Mouse (Mus musculus): Measurements from ENCODE around the gene Ankrd11. TPM values are rescaled to one million over a fixed set of nuclear protein-coding genes. Genes with fewer than 3 reads are reported as not detected.

The Ankrd11 gene
- polyA plus RNA-seq, 1 experiment from 2014 or later, result 59.6 TPM

DNA sequence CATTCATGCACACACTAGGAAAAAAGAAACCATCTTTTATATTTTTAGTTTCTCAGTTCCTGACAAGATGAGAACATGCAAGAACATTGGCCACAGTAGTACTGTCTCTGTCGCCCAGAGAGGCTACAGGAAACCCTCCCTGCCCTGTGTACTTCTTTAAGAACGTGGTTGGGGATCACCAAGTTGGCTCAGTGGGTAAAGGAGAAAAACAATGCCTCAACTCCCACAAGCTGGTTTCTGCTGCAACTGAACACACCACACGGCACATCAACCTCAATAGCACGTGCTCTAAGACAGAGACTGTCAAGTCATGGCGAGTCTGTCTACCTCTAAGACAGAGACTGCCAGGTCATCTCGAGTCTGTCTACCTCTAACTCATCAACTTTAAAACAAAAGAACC, 89.0 kb downstream of the Ankrd11 start:
- Histone ChIP-seq H3K27me3 (no peaks in the 10 kb centered on the region), H3K4me1 (peaks cover 21% of the 10 kb centered on the region; the same call in 1 of the 2 replicates), H3K9ac (no peak overlapping the region), H3K9me3 (no peaks in the 10 kb centered on the region), H3K4me3 (no peak overlapping the region), H3K27ac (no peak overlapping the region), H3K36me3 (no peaks in the 10 kb centered on the region), H3K4me2 (no peak overlapping the region)
- no peak for ATAC-seq (ENCODE audit: borderline replicate concordance, extremely low read depth, low FRiP score, low TSS enrichment)
- 80% methylated on average over 6 of the region's 6 CpGs for WGBS

DNA sequence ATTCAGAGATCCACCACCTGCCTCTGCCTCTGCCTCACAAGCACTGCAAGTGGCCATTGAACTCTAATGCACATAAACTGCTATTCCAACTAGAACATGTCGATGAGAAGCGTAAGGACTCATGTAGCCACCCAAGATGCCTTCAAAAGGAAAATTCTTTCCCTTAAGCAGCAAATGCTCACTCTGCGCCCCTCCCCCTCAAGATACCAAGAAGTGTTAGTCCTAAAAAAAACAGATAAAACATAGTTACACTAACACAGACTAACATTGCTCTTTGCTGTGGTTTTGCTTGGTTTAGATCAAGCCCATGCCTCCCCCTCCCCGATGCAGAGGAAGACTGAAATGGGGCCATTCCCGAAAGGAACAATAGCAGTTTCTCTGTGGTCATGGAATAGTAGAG, 90.6 kb downstream of the Ankrd11 start:
- Histone ChIP-seq H3K27me3 (no peaks in the 10 kb centered on the region), H3K4me3 (no peak overlapping the region), H3K9me3 (no peaks in the 10 kb centered on the region), H3K4me2 (no peak overlapping the region), H3K27ac (no peak overlapping the region), H3K4me1 (peaks cover 21% of the 10 kb centered on the region; the same call in 1 of the 2 replicates), H3K36me3 (no peaks in the 10 kb centered on the region), H3K9ac (no peak overlapping the region)
- 74% methylated on average over 5 of the region's 5 CpGs for WGBS
- no peak for ATAC-seq (ENCODE audit: borderline replicate concordance, extremely low read depth, low FRiP score, low TSS enrichment)

DNA sequence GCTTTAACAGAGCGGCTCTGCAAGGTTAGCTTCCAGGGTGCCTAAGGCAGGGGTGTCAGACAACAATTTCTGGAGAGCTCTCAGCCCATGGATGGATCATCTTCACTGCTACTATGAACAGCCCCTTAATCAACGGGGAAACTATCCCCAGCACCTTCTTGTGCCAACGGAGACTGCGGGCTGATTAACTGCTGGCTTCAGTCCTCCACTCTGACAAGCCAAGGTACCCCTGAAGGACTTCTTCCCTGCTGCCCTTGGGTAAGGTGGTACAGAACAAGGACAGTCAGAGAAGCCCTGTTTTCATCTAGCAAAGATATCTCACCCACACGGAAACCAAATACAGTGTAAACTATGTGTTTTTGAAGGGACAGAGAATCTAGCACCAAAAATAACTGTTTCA, 92.4 kb downstream of the Ankrd11 start:
- no peak overlapping the region for H3K9ac ChIP-seq
- 62% methylated on average over 5 of the region's 5 CpGs for WGBS
- H3K4me1 ChIP-seq, result peaks cover 16% of the 10 kb centered on the region; the same call in 1 of the 2 replicates

DNA sequence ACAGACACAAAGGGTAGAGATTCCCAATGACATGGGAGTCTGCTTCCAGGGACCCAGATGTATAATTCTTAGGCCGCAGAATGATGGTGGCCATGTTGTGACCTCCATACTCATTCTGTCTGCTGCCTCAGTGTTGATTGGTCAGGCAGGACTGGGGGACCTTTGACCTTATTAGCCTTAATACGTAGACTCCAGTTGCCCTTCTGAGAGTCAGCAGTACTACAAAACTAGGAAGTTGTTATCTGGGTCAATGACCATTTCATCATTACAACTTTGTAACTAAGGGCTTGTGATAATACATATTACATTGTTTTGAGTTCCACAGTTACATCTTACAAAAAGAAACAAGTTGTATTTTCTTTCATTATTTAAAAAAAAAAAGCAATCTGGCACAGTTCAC, 96.3 kb downstream of the Ankrd11 start:
- no peak overlapping the region for H3K4me2 ChIP-seq
- no peaks in the 10 kb centered on the region for H3K9me3 ChIP-seq
- H3K27me3 ChIP-seq, result no peaks in the 10 kb centered on the region
- ATAC-seq (ENCODE audit: borderline replicate concordance, extremely low read depth, low FRiP score, low TSS enrichment), result no peak
- H3K4me3 ChIP-seq, result no peak overlapping the region
- 68% methylated on average over 2 of the region's 2 CpGs for WGBS
- H3K9ac ChIP-seq, result no peak overlapping the region
- peaks cover 10% of the 10 kb centered on the region; the same call in 1 of the 2 replicates for H3K4me1 ChIP-seq
- no peak overlapping the region for H3K27ac ChIP-seq
- H3K36me3 ChIP-seq, result no peaks in the 10 kb centered on the region

More for the DNA sequence above, 92.4 kb downstream of the Ankrd11 start:
- Histone ChIP-seq H3K4me2 (no peak overlapping the region), H3K4me3 (no peak overlapping the region), H3K27me3 (no peaks in the 10 kb centered on the region), H3K9me3 (no peaks in the 10 kb centered on the region), H3K27ac (no peak overlapping the region), H3K36me3 (no peaks in the 10 kb centered on the region)
- ATAC-seq (ENCODE audit: borderline replicate concordance, extremely low read depth, low FRiP score, low TSS enrichment), result no peak

DNA sequence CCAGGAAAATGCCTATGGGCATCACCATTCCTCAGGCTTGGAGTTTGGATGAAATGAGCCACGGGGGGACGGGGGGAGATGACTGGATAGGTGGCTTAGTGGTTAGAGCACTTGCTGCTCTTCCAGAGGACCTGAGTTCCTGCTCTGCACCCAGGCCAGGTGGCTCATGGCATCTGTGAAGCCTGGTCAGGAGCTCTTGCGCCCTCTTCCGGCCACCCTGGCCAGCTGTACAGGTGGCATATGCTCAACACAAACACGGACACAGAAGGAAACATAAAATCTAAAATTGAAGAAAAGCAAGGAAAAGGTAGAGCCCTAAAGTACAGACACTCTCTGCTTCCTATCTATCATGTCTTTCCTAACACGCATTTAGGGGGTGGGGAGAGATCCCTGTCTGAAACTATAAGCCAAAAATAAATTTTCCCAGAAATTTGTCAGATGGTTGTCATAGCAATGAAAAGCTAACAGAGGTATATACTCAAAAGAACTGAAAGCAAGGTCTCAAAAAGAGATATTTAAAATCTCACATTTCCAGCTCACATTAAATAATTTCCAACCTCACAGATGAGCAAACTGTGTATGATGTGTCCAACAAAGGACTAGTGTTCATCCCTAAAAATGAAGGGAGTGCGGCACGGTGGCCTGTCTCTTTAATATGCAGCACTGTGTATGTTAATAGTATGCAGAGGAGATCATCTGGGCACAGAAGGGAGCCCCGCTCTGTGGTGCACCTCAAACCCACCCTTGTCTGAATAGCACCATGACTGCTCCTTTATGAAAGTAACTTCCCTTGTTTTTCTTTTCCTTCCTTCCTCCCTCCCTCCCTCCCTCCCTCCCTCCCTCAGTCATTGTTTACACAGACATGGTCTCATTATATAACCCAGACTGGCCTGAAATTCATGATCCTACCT, 99.0 kb downstream of the Ankrd11 start:
- no peak for ATAC-seq (ENCODE audit: borderline replicate concordance, extremely low read depth, low FRiP score, low TSS enrichment)

DNA sequence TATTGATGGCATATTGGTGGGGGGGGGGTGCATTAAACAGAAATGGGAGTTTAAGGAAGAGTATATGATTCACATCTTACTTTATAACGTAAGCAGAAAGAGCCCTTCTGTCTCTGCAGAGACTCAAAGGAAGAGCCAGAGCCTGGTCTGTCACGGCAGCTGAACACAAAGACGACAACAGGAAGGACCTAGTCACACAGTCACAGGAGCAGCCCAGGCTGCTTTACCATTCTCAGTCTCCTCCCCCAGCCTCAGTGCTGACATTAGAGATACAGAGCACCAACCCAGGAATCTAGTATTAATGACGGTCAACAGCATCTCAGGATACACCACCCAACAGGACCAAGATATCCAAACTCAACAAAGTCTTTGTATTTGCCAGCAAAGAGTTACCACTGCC, 103.5 kb downstream of the Ankrd11 start:
- Histone ChIP-seq H3K9me3 (no peaks in the 10 kb centered on the region), H3K27me3 (no peaks in the 10 kb centered on the region), H3K9ac (no peak overlapping the region), H3K4me3 (no peak overlapping the region), H3K4me1 (peaks cover 33% of the 10 kb centered on the region), H3K27ac (no peak overlapping the region), H3K36me3 (no peaks in the 10 kb centered on the region), H3K4me2 (no peak overlapping the region)
- no peak for ATAC-seq (ENCODE audit: borderline replicate concordance, extremely low read depth, low FRiP score, low TSS enrichment)
- WGBS, result 40% methylated on average over 4 of the region's 4 CpGs

More for the DNA sequence above, 99.0 kb downstream of the Ankrd11 start:
- H3K4me3 ChIP-seq, result no peak overlapping the region
- H3K9ac ChIP-seq, result no peak overlapping the region
- no peaks in the 10 kb centered on the region for H3K36me3 ChIP-seq
- WGBS, result 75% methylated on average over 9 of the region's 9 CpGs
- peaks cover 8% of the 10 kb centered on the region for H3K4me1 ChIP-seq
- no peaks in the 10 kb centered on the region for H3K27me3 ChIP-seq
- H3K4me2 ChIP-seq, result no peak overlapping the region
- no peaks in the 10 kb centered on the region for H3K9me3 ChIP-seq
- H3K27ac ChIP-seq, result no peak overlapping the region

DNA sequence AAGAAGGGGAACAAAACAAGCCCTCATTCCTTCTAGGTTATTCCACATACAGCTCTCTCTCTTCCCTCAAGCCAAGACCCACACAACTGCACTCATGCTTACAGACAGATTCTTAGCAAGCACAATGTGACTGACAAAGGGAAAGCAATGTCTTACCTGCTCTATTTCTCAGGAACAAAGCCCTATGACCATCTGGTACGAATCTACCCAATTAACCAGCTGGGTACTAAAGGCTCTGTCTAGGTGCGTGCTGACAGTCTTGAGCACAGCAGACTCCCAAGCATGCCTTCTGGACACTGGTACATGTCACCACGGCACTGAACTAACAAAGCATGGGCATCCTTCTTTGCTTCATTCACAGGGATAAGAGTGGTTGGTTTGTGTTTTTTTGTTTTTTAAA, 103.9 kb downstream of the Ankrd11 start:
- H3K9ac ChIP-seq, result no peak overlapping the region
- no peaks in the 10 kb centered on the region for H3K9me3 ChIP-seq
- peaks cover 33% of the 10 kb centered on the region for H3K4me1 ChIP-seq
- H3K4me2 ChIP-seq, result no peak overlapping the region
- no peak overlapping the region for H3K27ac ChIP-seq
- 77% methylated on average over 3 of the region's 3 CpGs for WGBS
- no peak overlapping the region for H3K4me3 ChIP-seq
- no peaks in the 10 kb centered on the region for H3K36me3 ChIP-seq
- ATAC-seq (ENCODE audit: borderline replicate concordance, extremely low read depth, low FRiP score, low TSS enrichment), result no peak
- no peaks in the 10 kb centered on the region for H3K27me3 ChIP-seq

DNA sequence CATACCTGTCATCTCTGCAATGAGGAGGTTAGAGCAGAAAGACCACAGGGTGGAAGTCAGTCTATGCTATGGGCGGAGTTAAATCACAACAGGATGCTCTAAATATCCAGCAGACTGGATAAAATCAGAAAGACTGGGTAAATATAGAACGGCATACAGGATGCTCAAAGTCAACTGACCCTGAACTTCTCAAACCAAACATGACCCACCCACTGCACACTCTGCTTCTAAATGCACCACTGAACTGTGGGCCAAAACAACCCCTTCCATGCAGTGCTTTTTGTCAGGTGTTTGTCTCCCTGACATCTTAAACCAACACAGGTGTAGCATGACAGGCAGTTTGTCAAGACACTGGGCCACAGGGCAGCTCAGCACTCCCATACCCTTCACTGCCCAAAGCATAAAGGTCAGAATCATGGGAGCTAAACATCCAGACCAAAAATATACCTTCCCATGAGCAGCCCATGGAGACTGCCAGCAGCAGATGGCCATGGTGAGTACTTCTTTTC, 104.5 kb downstream of the Ankrd11 start:
- H3K4me3 ChIP-seq, result no peak overlapping the region
- no peaks in the 10 kb centered on the region for H3K27me3 ChIP-seq
- WGBS, result 59% methylated on average over 2 of the region's 2 CpGs
- no peak overlapping the region for H3K4me2 ChIP-seq
- peaks cover 36% of the 10 kb centered on the region for H3K4me1 ChIP-seq
- no peaks in the 10 kb centered on the region for H3K36me3 ChIP-seq
- no peaks in the 10 kb centered on the region for H3K9me3 ChIP-seq
- no peak overlapping the region for H3K27ac ChIP-seq
- ATAC-seq (ENCODE audit: borderline replicate concordance, extremely low read depth, low FRiP score, low TSS enrichment), result no peak
- H3K9ac ChIP-seq, result no peak overlapping the region

DNA sequence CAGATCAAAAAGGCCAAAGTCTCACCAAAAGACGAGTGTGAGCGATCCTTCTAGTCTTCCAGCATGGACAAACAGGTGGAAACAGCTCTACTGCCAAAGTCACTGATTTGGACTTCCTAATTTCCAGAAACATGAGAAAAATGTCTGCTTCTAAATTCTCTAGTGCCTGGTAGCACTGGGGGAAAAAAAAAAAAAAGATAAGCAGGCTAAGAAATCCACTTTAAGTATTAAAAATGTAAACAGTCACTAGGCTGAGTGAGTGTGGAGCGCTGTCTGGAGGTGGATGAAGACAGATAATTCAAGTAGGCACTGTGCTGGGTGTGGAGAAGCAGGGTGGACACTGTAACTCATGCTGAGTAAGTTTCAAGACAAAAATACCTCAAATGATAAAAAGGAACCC, 106.2 kb downstream of the Ankrd11 start:
- no peak overlapping the region for H3K9ac ChIP-seq
- 39% methylated on average over 3 of the region's 3 CpGs for WGBS
- H3K4me1 ChIP-seq, result peaks cover 40% of the 10 kb centered on the region
- H3K4me3 ChIP-seq, result no peak overlapping the region
- H3K36me3 ChIP-seq, result no peaks in the 10 kb centered on the region
- no peaks in the 10 kb centered on the region for H3K9me3 ChIP-seq
- no peaks in the 10 kb centered on the region for H3K27me3 ChIP-seq
- H3K27ac ChIP-seq, result no peak overlapping the region
- no peak overlapping the region for H3K4me2 ChIP-seq
- no peak for ATAC-seq (ENCODE audit: borderline replicate concordance, extremely low read depth, low FRiP score, low TSS enrichment)

DNA sequence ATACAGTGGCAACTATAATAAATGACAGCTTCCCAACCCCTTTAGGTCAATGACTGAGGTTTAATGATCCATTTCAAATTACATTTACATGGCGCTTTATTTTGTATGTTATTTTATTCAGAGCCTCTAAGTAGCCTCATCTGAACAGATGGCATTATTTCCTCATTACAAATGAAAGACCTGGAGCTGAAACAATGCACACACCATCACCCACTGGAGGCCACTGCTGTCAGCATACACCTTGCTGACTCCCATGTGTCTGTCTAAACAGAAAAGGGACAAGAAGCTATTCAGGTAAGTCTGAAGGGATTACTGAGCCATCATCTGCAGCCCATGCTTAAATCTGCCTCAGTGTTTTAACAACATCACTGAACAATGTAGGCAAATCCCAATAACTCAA, 107.0 kb downstream of the Ankrd11 start:
- WGBS, result 91% methylated on average over 1 of the region's 1 CpGs
- Histone ChIP-seq H3K4me1 (peaks cover 40% of the 10 kb centered on the region), H3K4me3 (no peak overlapping the region), H3K4me2 (no peak overlapping the region), H3K27ac (no peak overlapping the region), H3K9ac (no peak overlapping the region), H3K36me3 (no peaks in the 10 kb centered on the region), H3K27me3 (no peaks in the 10 kb centered on the region), H3K9me3 (no peaks in the 10 kb centered on the region)
- ATAC-seq (ENCODE audit: borderline replicate concordance, extremely low read depth, low FRiP score, low TSS enrichment), result no peak

DNA sequence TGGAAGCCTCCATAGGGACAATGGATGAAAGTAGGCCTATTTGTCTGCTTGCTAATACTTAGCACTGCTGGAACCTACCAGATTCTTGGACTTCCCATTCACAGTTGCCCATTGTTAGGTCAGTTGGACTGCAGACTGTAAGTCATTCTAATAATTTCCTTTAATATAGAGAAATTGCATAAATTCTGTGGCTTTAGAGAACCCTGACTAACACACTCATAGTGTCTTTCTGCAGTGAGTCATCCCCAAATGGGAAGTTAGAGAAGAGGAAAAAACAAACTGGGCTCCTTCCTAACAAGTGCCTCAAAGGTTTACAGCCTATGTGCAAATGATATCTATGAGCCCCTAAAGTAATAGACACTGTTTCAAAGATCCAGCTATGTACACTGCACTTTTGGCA, 108.1 kb downstream of the Ankrd11 start:
- no peaks in the 10 kb centered on the region for H3K9me3 ChIP-seq
- ATAC-seq (ENCODE audit: borderline replicate concordance, extremely low read depth, low FRiP score, low TSS enrichment), result no peak
- H3K9ac ChIP-seq, result no peak overlapping the region
- no peaks in the 10 kb centered on the region for H3K36me3 ChIP-seq
- H3K27ac ChIP-seq, result no peak overlapping the region
- H3K4me2 ChIP-seq, result no peak overlapping the region
- no peak overlapping the region for H3K4me3 ChIP-seq
- H3K27me3 ChIP-seq, result no peaks in the 10 kb centered on the region
- peaks cover 37% of the 10 kb centered on the region for H3K4me1 ChIP-seq

DNA sequence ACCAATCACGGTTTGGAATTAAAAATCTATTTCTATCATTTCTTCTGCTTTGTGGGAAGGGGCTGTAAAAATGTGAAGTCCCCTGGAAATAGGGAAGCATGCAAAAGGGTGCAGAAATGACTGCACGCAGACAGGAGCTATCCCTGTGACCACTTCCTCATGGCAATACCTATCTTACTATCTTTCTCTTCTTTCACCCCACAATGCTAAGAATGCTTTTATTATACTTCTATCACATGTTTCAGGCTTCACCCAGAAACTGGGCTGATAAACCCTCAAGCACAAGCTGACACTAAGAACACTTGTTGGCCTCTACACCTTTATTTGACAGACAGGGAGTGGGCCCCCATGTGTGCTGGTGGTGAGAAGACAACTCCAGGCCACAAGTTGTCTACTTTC, 109.5 kb downstream of the Ankrd11 start:
- no peak overlapping the region for H3K9ac ChIP-seq
- no peaks in the 10 kb centered on the region for H3K36me3 ChIP-seq
- no peaks in the 10 kb centered on the region for H3K9me3 ChIP-seq
- WGBS, result 80% methylated on average over 2 of the region's 2 CpGs
- no peaks in the 10 kb centered on the region for H3K27me3 ChIP-seq
- no peak for ATAC-seq (ENCODE audit: borderline replicate concordance, extremely low read depth, low FRiP score, low TSS enrichment)
- peaks cover 26% of the 10 kb centered on the region for H3K4me1 ChIP-seq
- no peak overlapping the region for H3K27ac ChIP-seq
- no peak overlapping the region for H3K4me2 ChIP-seq
- H3K4me3 ChIP-seq, result no peak overlapping the region

Measured in lung, embryonic 15.5 days (tissue).